Mouse (Mus musculus) spleen, postnatal 14 days (tissue): ENCODE measurements around the gene Shmt2.

Experiments
- DNase-seq, 2 experiments: peaks; one replicate each; pipeline ENCODE4 v3.0.0; 2021 to 2022; ENCODE audit warnings: low spot score in 2 of 2

Shmt2 gene

DNA sequence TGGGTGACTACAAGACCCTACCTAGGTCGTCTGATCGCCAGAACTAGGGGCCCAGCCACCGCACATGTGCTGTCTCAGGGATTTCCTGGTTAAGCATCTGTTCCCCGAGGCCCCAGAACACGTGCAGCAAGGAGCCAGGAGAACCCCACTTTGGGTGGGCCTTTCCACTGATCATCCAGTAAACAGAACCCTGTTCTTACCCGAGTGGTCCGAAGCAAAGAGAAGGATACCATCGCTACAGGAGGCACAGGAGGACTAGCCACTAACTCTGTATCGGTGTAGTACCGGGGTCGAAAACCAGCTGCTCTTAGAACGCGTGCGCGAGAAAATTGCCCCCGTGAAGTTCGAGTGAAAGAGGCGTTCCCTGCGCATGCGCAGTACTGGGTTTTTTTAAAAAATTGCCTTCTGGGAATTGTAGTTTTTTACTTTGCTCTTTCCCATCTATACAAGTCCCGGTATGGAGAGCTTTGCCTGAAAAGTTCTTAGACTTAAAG is at the start of gene Shmt2:
Gene Shmt2 (minus strand): TSS at position 357 of the 494 bp plus-strand sequence.
- peak; percentile 61 to 76 for DNase-seq

DNA sequence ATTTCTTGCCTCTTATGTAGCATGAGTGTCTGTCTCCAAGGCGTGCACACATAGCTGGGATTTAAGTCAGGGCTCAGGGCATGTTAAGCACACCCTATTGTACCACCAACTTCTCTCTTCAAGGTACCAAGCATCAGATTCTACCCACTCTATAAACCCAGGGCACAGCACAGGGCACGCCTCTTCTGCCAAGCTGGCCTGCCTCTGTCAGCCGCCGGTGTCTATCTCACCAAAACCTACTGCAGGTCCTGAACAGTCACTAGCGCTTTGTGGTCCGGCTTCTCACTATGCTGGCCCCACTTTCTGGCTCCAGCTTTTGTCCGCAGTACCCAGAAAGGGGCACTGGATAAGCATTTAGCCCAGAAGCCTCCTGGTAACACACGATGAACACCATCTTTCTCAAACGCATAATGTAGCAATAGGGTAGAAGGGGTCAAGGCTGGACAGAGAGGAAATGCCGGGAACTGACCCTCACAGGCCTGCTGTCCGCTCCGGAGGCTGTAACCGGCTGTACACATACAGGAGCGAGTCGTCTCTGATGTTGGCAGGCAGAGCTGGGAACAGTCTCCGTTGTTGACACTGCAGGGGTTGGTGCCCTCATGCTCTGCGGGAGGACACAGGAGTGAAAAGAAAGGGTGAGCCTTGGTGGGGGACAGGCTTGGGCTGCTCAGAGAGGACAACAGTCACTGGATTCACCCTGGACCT is 48.8 kb upstream of the Shmt2 start:
- DNase-seq = peak; percentile 27 to 30

DNA sequence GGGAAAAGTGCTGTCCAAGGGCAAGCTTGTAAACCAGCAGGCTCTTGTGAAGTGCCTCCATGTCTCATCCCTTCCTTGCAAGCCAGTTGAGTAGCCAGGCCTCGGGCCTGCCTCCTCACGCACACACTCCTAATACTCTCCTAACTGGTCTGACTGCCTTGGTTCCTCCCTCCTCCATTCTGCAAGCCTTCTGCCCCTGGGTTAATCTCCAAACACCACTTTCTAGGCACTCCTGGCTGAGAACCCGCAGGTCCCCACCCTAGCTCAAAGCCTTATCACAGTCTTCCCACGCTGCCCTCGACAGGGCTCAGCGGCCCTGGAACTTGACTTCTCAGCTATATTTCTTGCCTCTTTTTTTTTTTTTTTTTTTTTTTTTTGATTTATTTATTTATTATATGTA is 48.1 kb upstream of the Shmt2 start:
- peak; percentile 26 to 41 for DNase-seq

DNA sequence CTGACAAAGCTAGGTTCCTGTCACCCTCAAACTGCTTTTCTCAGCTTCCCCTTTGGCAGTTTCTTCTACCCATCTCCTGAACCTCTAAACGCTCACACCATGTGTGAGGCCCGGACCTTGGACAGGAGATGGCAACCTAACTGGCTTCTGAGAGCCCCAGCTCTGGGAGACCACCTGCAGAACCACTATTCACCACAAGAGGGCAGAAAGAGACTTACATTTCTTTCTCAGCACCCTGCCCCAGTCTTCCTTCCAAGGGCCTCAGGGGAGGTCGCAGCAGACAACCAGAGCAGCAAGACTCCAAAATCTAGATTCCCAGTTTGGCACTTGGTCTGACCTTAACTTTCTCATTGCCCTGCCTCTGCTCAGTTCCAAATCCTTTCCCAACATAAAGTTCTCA is 47.2 kb upstream of the Shmt2 start:
- DNase-seq = peak; percentile 56 to 78

DNA sequence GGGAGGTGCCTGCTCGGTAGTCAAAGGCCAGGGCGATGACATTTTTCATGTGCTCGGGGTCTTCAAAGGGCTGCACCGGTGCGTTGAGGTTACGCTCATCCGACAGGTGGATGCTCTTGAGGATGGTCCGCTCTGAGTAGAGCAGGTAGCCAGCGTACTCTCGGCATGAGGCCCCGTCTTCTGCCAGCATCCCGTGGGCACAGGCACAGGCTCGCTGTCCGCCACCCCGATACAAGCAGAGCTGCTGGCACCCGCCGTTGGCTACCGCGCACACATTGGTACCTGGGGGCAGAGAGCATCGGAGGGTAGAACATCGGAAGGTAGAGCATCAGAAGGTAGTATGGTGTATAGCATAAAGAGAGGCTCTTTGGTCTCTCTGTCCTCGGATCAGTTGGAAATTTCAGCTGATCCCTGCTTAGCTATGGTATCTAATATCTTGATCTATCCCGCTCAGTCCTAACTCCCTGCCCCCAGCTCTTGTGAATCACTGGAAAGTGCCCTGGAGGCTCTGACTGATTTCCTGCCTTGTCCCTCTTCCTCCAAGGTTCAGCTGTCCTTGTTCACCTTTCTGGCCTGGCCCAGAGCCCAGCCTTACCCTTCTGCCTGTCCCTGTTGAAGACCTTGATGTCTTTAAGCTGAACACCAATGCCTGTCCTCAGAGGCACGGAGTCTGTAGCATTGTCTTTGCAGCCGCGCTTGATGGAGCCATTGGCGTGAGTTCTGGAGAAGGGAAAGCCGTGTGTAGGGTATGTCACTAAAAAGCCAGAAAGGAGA is 44.5 kb upstream of the Shmt2 start:
- DNase-seq = no peak

DNA sequence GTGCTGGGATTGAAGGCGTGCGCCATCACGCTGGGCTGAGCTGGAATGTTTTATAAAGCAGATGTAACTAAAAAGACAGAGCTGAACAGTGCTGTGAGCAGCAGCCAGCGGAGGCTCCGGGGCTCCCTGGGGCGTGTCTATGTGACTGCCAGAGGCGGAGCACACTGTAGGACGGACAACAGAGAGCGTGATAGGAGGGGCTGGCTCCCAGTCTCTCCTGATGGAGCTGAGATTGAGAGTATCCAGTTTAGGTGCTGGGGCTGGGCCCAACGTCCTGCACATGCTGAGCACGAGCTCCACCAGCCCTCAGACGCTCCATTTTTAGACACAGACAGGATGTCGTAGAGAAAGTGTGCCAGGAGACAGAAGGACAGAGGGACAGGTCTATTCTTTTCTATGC is 42.1 kb upstream of the Shmt2 start:
- no peak for DNase-seq

DNA sequence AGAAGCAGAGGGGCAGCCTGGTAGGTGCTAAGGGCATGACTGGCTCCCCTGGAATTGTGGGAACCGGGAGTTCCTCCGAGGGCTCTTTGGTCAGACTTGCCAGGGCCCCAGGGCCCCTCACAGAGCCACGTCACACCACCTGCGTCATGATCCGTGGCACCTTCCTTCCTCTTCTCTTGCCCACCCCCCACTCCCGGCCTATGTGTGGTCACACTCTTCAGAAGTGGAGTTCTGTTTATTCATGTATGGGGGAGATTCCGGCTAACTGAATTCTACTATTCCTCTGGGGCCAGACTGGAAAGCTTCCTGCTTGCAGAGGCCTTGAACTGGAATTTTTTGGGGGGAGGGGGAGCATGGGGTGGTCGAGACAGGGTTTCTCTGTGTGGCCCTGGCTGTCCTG is 41.6 kb upstream of the Shmt2 start:
- DNase-seq = no peak

DNA sequence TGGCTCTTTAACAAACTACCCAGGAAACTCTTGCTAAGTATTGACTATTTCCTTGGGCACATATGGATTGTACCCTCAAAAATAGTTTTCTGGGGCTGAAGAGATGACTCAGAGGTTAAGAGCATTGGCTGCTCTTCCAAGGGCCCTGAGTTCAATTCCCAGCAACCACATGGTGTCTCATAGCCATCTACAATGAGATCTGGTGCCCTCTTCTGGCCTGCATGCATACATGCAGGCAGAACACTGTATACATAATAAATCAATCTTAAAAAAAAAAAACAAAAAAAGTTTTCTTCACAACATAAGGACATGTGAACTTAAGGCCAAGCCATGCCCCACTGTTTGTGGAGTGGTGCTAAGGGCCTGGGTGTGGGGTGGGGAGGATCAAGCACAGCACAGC is 38.9 kb upstream of the Shmt2 start:
- no peak for DNase-seq

DNA sequence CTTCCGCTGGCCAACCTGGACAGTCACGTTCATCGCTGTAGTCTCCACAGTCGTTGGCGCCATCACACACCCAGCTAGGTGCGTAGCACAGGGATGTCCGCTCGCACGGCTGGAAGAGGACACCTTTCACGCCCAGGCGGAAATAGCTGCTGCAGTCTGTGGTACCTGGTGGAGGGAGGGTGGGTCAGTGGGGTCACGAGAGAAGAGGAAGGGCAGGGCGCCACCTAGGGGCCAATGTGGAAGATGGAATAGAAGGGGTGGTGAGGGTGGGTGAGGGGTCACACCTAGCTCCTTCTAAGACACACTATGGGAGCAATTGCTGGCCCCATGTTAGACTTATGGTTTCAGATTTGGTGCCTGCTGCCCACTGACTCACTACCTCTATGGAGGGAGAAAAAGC is 35.2 kb upstream of the Shmt2 start:
- no peak for DNase-seq

DNA sequence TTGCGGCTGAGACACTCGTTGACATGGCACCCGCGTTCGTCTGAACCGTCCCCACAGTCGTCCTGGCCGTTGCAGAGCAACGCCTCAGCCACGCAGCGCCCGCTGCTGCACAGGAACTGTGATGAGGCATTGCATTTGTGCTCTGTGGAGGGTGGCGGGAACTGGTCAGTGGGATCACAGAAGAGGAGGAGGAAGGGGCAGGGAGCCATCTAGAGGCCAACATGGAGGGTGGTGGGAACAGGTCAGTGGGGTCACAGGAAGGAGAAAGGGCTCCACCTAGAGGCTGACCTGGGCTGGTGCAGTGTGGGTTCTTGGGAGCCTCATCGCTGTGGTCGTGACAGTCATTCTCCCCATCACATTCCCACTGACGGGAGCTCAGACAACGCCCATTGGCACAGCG is 33.5 kb upstream of the Shmt2 start:
- no peak for DNase-seq

DNA sequence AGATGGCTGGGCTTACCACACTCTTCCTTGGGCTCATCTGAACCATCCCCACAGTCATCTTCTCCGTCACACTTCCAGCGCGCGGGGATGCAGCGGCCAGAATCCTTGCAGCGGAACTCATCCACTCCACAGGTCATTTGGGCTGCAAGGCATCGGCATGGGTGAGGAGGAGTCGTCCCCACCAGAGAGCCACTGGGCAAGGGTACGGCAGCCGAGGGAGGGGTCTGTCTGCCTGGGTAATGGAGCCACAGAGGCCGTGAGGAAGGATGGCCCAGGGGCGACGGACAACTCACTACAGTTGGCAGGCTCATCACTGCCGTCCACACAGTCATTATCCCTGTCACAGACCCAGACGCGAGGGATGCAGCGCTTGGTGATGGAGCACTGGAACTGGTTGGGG is 27.6 kb upstream of the Shmt2 start:
- no peak for DNase-seq

DNA sequence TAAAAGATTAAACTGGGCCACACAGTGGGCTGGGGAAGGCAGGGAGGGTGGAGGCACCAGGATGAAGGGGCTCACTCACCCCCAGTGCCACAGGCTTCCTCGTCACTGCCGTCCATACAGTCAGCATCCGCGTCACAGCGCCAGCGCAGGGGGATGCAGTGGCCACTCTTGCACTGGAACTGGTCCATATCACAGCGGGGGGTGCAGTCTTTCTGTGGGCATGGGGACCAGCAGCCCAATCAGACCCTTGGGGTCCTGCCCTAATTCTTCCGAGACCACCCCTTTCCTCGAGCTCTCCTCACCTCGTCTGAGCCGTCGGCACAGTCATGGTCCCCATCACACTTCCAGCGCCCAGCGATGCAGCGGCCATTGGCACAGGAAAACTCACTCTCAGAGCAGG is 26.0 kb upstream of the Shmt2 start:
- DNase-seq = no peak

DNA sequence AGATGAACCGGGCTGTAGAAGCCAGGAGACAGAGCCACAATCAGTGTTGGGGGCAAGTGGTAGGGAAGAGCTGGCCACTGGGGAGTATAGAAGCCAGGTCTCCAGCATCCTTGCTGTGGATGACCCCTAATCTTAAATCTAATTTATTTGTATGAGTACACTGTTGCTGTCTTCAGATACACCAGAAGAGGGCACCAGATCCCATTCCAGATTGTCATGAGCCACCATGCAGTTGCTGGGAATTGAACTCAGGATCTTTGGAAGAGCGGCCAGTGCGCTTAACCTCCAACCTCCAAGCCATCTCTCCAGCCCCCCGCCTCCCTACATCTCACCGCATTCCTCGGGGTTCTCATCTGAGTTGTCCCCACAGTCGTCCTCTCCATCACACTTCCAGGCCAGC is 24.3 kb upstream of the Shmt2 start:
- DNase-seq = no peak

DNA sequence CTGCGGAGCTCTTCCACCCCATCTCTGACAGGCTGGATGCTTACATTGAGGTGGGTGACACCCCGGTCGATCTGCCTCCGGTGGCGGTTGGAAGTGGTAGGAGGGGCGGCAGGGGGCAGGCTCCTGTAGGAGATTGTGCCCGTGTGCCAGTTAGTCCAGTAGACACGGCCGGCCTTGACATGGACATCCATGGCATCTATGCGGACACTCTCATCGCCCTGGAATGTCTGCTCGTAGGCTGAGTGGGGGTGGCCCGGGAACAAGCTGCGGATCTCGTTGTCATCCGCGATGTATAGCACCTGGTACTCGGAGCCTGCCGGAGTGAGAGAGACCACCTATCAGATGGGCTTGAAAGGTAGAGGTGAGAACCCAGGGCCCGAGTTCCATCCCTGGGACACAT is 22.1 kb upstream of the Shmt2 start:
- no peak for DNase-seq

DNA sequence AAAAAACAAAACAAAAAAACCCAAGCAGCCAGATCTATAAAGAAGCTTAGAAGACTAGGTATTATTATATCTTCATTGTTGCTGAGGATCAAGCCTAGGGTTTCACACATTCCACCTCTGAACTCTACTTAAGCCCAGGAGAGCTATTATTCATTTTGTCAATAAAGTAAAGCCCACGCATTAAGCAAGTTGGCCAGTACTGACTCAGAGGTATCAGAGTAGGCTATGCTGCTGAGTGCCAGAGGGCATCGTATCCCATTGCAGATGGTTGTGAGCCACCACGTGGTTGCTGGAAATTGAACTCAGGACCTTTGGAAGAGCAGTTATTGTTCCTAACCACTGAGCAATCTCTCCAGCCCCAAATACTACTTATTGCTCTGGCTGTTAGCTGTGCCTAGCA is 21.7 kb upstream of the Shmt2 start:
- no peak for DNase-seq

DNA sequence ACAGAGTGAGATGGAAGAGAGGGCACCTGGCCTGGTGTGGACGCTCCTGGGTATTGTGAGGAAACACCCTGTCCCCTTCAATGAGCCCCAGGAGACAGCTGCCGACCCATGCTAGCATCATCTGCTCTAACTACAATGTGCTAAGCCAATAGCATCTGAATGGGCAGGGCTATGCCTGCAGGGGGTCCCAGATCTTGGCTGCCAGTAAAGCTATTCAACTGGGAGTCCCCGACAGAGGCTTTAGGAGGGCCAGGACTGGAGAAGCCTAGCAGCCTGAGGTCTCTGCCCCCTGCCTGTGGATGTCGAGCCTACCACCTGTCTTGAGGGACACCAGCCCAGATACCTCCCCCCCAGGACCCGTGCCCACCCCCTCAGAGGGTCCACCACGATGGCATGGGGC is 20.5 kb upstream of the Shmt2 start:
- no peak for DNase-seq

DNA sequence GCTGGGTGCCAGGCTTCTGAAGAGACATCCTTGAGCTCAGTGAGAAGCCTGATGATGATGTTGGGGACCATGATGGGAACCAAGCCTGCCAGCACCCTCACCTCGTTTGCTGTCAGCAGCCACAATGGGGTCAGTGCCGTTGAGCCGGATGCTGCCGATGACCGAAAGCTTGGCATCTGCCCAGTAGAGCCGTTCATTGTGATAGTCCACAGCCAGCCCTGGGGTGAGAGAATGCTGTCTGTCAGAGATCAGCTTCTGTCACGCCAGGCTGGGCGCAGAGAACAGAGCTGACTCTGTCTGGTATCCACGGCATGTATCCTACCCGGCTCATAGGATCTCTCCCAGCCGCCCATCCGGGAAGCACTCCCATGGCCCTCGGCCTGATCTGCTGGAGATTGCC is 19.8 kb upstream of the Shmt2 start:
- no peak for DNase-seq

DNA sequence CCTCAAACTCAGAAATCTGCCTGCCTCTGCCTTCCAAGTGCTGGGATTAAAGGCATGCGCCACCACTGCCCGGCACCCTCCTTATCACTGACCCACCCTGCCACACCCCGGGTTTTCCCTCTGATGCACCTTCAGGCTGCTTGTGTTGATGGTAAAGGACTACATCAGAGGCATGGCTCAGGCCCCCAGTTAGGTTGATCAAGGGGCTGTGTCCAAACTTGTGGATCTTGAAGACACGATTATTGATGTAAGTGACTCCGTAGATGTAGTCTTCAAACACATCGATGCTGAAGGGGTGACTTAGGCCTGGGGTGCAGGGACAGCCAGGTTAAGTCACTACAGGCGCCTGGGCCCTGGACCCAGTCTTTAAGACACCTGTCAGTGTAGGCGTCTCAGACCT is 19.3 kb upstream of the Shmt2 start:
- DNase-seq = no peak

DNA sequence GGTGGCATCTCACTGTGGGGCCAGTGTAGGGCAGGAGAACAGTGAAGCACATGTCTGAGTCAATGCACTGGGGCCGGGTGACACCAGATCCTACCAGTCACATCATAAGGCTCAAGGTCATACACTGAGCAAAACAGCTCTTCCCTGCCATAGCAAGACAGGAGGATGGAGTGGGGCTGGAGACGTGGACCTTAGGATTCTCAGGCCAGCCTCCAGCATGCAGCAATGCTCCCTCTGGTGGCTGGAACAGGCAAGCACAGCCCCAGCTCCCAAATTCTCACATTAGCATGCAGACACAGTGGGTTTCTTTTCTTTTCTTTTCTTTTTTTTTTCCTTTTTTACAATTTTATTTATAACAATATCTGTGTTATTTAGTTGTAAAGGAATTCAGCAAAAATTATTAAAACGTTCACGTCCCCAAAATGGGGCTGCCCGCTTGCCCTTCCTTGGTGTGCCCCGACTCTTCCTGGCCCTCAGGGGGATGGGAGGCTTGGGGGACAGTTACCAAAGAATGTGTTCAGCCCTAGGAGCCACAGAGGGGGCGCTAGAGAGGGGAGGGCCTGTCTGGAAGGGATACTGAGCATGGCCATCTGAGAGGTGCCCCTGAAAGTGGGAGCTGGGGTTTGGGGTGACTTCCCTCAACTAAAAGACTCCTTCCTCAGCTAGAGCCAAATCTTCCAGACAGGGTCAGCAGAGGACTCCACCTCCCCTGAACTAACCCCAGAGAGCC is 15.8 kb upstream of the Shmt2 start:
- peak; percentile 45 to 64 for DNase-seq

DNA sequence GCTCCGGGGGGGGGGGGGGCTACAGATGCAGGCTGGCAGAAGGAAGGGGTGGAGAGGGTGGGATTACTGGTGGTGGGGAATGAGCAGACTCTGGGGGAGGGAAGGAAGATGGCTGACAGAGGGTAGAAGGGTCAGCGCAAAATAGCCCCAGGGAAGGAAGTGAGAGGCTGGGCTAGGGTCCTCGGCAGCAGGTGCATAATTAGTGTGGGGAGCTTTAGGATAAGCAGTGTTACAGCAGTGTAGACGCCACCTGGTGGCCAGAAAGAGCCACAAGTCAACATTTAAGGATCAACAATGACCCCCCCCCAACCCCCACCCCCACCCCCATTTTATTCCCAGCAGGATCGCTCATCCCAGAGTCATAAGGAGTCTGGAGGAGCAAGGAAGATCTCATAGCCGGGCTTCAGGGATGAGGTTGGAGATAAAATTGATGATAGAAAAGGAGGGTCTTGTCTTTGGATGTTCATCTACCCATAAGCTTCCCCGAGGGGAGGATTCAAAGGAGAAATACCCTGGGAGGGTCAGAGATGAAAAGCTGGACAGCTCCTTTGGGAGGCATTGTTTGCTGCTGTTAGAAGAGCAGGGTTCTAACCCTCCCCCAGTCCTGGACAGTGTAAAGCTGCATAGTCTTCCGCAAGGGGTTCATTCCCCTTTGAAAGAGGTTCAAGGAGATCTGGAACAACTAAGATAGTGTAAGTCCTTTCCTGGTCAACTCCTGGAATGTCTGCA is 14.5 kb upstream of the Shmt2 start:
- no peak for DNase-seq

DNA sequence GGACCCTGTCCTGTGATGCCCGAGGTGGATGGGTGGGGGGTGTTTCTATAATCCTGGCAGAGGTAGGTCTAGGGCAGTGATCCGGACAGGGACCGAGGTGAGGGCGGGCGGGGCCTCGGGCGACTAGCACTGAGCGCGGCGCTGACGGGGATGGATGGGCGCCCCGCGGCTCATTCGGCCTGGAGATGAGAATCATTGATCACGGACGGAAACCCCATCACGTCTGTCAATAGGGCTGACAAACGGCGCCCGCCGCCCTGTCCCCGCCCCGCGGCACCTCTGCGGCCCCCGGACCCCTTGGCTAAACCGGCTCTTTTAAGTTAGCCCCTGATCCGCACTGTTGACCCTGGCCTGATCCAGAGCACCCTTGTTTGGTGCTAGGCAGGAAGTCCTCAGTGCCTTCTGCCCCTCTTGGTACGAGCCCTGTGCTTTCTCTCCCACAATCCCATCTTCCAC is 12.7 kb upstream of the Shmt2 start:
- no peak for DNase-seq
